Mouse (Mus musculus) erythroblast, embryonic 14.5 days (primary cell): ENCODE results near the gene Tmem101.

Experiments
- GATA1 ChIP-seq: IDR thresholded peaks from 2 replicates; pipeline ENCODE4 v1.6.1; 2012; ENCODE audit warnings: low read length, inconsistent platforms, mixed read lengths
- TAL1 ChIP-seq: IDR thresholded peaks from 3 replicates; pipeline ENCODE4 v1.6.1; 2012; ENCODE audit warnings: low read length, inconsistent platforms, mixed read lengths

- TF ChIP-seq TAL1 (no peak), GATA1 (no peak)
Observed at GRCm38 (mm10) chr11:102156786-102157089, 534 bp upstream of the Tmem101 start.
